Mouse (Mus musculus) heart, postnatal 0 days (tissue): ENCODE measurements around the gene Igf1r. TPM values are rescaled to one million over a fixed set of nuclear protein-coding genes. Genes with fewer than 3 reads are reported as not detected.

Source experiments
- ATAC-seq: fragments of 200-750 bp; cut with Nextera tagmentation; 2 replicates; pipeline ENCODE4 v1.8.0; 2017; ENCODE audit warnings: low read depth, moderate number of reproducible peaks, moderate library complexity; ENCODE audit not compliant: insufficient read depth
- DNase-seq: peaks from one replicate; pipeline ENCODE4 v3.0.0-alpha.2; 2016; ENCODE audit warnings: low spot score
- H3K27ac ChIP-seq: fragments of 300-500 bp; sonication (generic); 2 replicates; pipeline ENCODE4 v1.5.1; 2014; ENCODE audit warnings: low read depth, mild to moderate bottlenecking
- H3K27me3 ChIP-seq: fragments of 300-500 bp; sonication (generic); 2 replicates; pipeline ENCODE4 v1.6.1; 2014; ENCODE audit warnings: low read length, mixed read lengths; ENCODE audit not compliant: control insufficient read depth, insufficient read depth
- H3K36me3 ChIP-seq: fragments of 300-500 bp; sonication (generic); replicated peaks from 2 replicates; pipeline ENCODE4 v1.6.1; 2014; ENCODE audit warnings: low read length, mixed read lengths; ENCODE audit not compliant: control insufficient read depth, insufficient read depth
- H3K4me1 ChIP-seq: fragments of 300-500 bp; sonication (generic); 2 replicates; pipeline ENCODE4 v1.6.1; 2014; ENCODE audit warnings: antibody characterized with exemption; ENCODE audit not compliant: control insufficient read depth, insufficient read depth
- H3K4me2 ChIP-seq: fragments of 300-500 bp; sonication (generic); 2 replicates; pipeline ENCODE4 v1.6.1; 2014; ENCODE audit warnings: low read depth, mild to moderate bottlenecking, low read length, moderate library complexity
- H3K4me3 ChIP-seq: fragments of 300-500 bp; sonication (generic); 2 replicates; pipeline ENCODE4 v1.5.1; 2014; ENCODE audit warnings: low read depth, low read length
- H3K9ac ChIP-seq: fragments of 300-500 bp; sonication (generic); replicated peaks from 2 replicates; pipeline ENCODE4 v1.6.1; 2014; ENCODE audit warnings: low read depth, low read length, mixed read lengths
- H3K9me3 ChIP-seq: fragments of 300-500 bp; sonication (generic); replicated peaks from 2 replicates; pipeline ENCODE4 v1.6.1; 2016; ENCODE audit warnings: low read length; ENCODE audit not compliant: control insufficient read depth
- CTCF ChIP-seq: IDR thresholded peaks from 2 replicates; pipeline ENCODE4 v1.5.1; 2016; ENCODE audit warnings: antibody characterized with exemption, control low read depth, low read depth
- EP300 ChIP-seq: IDR thresholded peaks from 2 replicates; pipeline ENCODE4 v1.6.1; 2016; ENCODE audit warnings: antibody characterized with exemption, low read depth
- WGBS: fragments of 180-500 bp; shearing (Covaris S2); extraction: QIAGEN DNeasy Blood & Tissue Kit; methylation state at CpG from one replicate; pipeline ENCODE4 v1.1.7; 2014; 5-methylcytosine and 5-hydroxymethylcytosine counted together
- polyA plus RNA-seq: library from polyadenylated mRNA; unstranded; fragments of >200 nt; fragmentation: Nextera tagmentation; extraction: Ambion mirVana; gene quantifications from 2 replicates; pipeline ENCODE4 v1.2.1, GENCODE M21; 2015
- total RNA-seq: library from RNA; depleted of rRNA; stranded (reverse); fragments of >200 nt; gene quantifications from 2 replicates; pipeline ENCODE4 v1.2.3, GENCODE M21; 2014; ENCODE audit warnings: low replicate concordance

Gene Igf1r
- total and polyA plus RNA-seq, 2 experiments from 2014 or later: 8.8 to 41.8 TPM

DNA sequence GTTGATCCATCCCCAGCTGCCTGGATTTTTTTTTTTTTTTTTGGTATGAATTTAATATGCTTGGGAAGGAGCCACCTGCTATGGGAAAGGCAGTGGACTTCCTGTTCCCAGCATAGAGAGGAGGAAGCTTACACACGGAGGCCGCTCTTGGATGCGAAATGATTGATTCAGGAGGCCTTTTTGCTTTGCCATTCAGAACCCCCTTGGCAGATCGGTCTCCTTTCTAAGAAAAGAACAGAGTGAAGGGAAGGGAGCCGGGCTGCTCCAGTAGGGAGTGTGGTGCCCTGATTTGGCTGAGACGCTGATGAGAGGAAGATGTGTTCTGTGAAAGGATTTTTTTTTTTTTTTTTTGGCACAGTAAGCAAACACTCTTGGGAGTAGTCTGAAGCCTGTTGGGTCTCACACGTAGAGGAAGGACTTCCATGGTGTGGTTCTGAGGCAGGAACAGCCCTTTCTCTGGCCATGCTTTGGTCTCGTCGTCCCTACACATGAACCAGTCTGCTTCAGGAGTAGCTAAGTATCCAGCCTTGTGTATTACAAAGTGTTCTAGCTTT is 269.1 kb downstream of the Igf1r start:
- 61% methylated on average over 9 of the region's 9 CpGs for WGBS
- Histone ChIP-seq H3K27ac (no peak overlapping the region), H3K9ac (no peak overlapping the region), H3K4me2 (no peak overlapping the region), H3K36me3 (peaks cover 69% of the 10 kb centered on the region), H3K27me3 (no peaks in the 10 kb centered on the region), H3K4me1 (no peaks in the 10 kb centered on the region), H3K4me3 (no peak overlapping the region), H3K9me3 (no peaks in the 10 kb centered on the region)
- ATAC-seq: no peak
- DNase-seq: no peak
- no peak for TF ChIP-seq EP300
- TF ChIP-seq CTCF: no peak

GRCm38 (mm10) chr7:68223356-68223808 is 270.8 kb downstream of the Igf1r start:
- H3K27ac ChIP-seq: peak overlapping the region; percentile 47; the same call in 1 of the 2 replicates
- no peak overlapping the region for H3K9ac ChIP-seq
- peaks cover 64% of the 10 kb centered on the region for H3K36me3 ChIP-seq
- H3K4me1 ChIP-seq: no peaks in the 10 kb centered on the region
- H3K4me2 ChIP-seq: no peak overlapping the region
- 50% methylated on average over 13 of the region's 13 CpGs for WGBS
- no peak for TF ChIP-seq EP300
- TF ChIP-seq CTCF: no peak
- no peaks in the 10 kb centered on the region for H3K9me3 ChIP-seq
- no peaks in the 10 kb centered on the region for H3K27me3 ChIP-seq
- ATAC-seq (peak; percentile 42), DNase-seq (peak; percentile 11)
- no peak overlapping the region for H3K4me3 ChIP-seq

GRCm38 (mm10) chr7:68224006-68224405 is 271.4 kb downstream of the Igf1r start:
- peaks cover 59% of the 10 kb centered on the region for H3K36me3 ChIP-seq

GRCm38 (mm10) chr7:68225427-68226054 is 272.9 kb downstream of the Igf1r start:
- peaks cover 56% of the 10 kb centered on the region for H3K36me3 ChIP-seq
- 62% methylated on average over 9 of the region's 9 CpGs for WGBS
- H3K9me3 ChIP-seq: no peaks in the 10 kb centered on the region
- TF ChIP-seq EP300: no peak
- H3K27ac ChIP-seq: no peak overlapping the region; the same call in 1 of the 2 replicates
- no peak overlapping the region for H3K4me2 ChIP-seq
- no peak for ATAC-seq
- H3K27me3 ChIP-seq: no peaks in the 10 kb centered on the region
- H3K4me3 ChIP-seq: no peak overlapping the region
- no peak overlapping the region for H3K9ac ChIP-seq
- no peak for DNase-seq
- no peaks in the 10 kb centered on the region for H3K4me1 ChIP-seq

More at GRCm38 (mm10) chr7:68224006-68224405, 271.4 kb downstream of the Igf1r start:
- Histone ChIP-seq H3K4me1 (no peaks in the 10 kb centered on the region), H3K27ac (peak overlapping the region; percentile 47; the same call in 1 of the 2 replicates), H3K9ac (no peak overlapping the region), H3K4me2 (no peak overlapping the region), H3K4me3 (no peak overlapping the region), H3K9me3 (no peaks in the 10 kb centered on the region), H3K27me3 (no peaks in the 10 kb centered on the region)
- WGBS: 93% methylated on average over 5 of the region's 5 CpGs
- TF ChIP-seq CTCF (no peak), EP300 (no peak)
- DNase-seq (no peak), ATAC-seq (no peak)

DNA sequence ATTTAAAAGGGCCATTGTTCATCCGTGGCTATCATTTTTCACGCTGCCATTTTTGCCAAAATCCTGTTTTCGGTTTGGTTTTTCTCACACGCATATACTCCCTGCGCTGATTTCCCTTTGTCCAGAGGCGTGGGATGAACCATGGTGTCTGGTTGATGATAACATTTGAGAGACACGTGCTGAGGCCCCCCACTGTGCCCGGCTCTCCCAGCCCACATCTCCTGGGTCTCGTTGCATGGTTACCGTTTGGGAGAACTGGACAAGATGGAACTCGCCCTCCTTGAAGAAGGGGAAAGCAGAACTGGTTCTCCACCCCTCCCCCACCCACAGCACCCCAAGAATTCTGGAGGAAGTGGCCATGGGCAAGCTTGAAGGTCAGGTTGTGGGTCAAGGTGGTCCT is 274.4 kb downstream of the Igf1r start:
- ATAC-seq: no peak
- no peak for DNase-seq
- H3K9ac ChIP-seq: no peak overlapping the region
- H3K36me3 ChIP-seq: peaks cover 55% of the 10 kb centered on the region
- TF ChIP-seq CTCF: no peak
- no peak for TF ChIP-seq EP300
- no peak overlapping the region for H3K4me2 ChIP-seq
- no peaks in the 10 kb centered on the region for H3K9me3 ChIP-seq
- no peak overlapping the region for H3K4me3 ChIP-seq
- H3K4me1 ChIP-seq: no peaks in the 10 kb centered on the region
- no peak overlapping the region for H3K27ac ChIP-seq
- no peaks in the 10 kb centered on the region for H3K27me3 ChIP-seq
- 81% methylated on average over 11 of the region's 11 CpGs for WGBS

GRCm38 (mm10) chr7:68227621-68228020 is 275.0 kb downstream of the Igf1r start:
- DNase-seq: no peak
- no peaks in the 10 kb centered on the region for H3K9me3 ChIP-seq
- H3K4me3 ChIP-seq: no peak overlapping the region
- 72% methylated on average over 4 of the region's 4 CpGs for WGBS
- H3K36me3 ChIP-seq: peaks cover 52% of the 10 kb centered on the region
- no peak for ATAC-seq
- H3K9ac ChIP-seq: no peak overlapping the region
- H3K4me2 ChIP-seq: no peak overlapping the region
- TF ChIP-seq EP300 (no peak), CTCF (no peak)
- no peaks in the 10 kb centered on the region for H3K4me1 ChIP-seq
- no peak overlapping the region for H3K27ac ChIP-seq
- H3K27me3 ChIP-seq: no peaks in the 10 kb centered on the region
